Comparison of ENCODE assay signal across 28 mouse cellular contexts in genomic region chr7:143833581-143834190, GRCm38 (mm10). TPM values are rescaled to one million over a fixed set of nuclear protein-coding genes. Genes with fewer than 3 reads are reported as not detected.
DNase-seq lines count a peak whose midpoint lies in the region; ATAC-seq and TF ChIP-seq lines count a peak whose summit lies in the region.
"Had no signal": no experiment of that assay in that cellular context is flagged by ENCODE, and none has a peak within 500 bp of the region (broad histone marks: within the 10 kb centered on the region; RNA-seq: fewer than 3 reads in every experiment).

No protein-coding gene starts in this region.

- peaks cover 26% of the 10 kb centered on the region for H3K36me3 ChIP-seq in forebrain, embryonic 12.5 days (replicated peaks)
- peaks cover 11% of the 10 kb centered on the region; the same call in 1 of the 2 replicates for H3K36me3 ChIP-seq in forebrain, embryonic 16.5 days (ENCODE audit: control insufficient read depth, insufficient read depth)
- peaks cover 35% of the 10 kb centered on the region for H3K36me3 ChIP-seq in midbrain, embryonic 13.5 days
- H3K36me3 ChIP-seq in midbrain, embryonic 11.5 days (ENCODE audit: control insufficient read depth, insufficient read depth, low read length) = peaks cover 16% of the 10 kb centered on the region; the same call in 1 of the 2 replicates
- H3K36me3 ChIP-seq in liver, postnatal 0 days (replicated peaks; ENCODE audit: insufficient read depth, low read length) = no peaks in the 10 kb centered on the region; the same call in 1 of the 2 replicates

- no peak for TF ChIP-seq CTCF in liver, postnatal 0 days (IDR thresholded peaks at IDR 0.05; ENCODE audit: low read depth)

- H3K4me1 ChIP-seq in forebrain, embryonic 12.5 days = peaks cover 52% of the 10 kb centered on the region
- H3K4me1 ChIP-seq in forebrain, embryonic 16.5 days (replicated peaks; ENCODE audit: control insufficient read depth, insufficient read depth, low read length) = peaks cover 45% of the 10 kb centered on the region
- H3K4me1 ChIP-seq in midbrain, embryonic 13.5 days (replicated peaks) = peaks cover 57% of the 10 kb centered on the region
- H3K4me1 ChIP-seq in midbrain, embryonic 11.5 days (ENCODE audit: control insufficient read depth, insufficient read depth, low read length) = peaks cover 12% of the 10 kb centered on the region; the same call in 1 of the 2 replicates
- peaks cover 31% of the 10 kb centered on the region for H3K4me1 ChIP-seq in liver, postnatal 0 days (ENCODE audit: insufficient read depth)

- no peak overlapping the region for H3K27ac ChIP-seq in forebrain, embryonic 12.5 days
- H3K27ac ChIP-seq in forebrain, embryonic 16.5 days (ENCODE audit: low read length) = no peak overlapping the region
- H3K27ac ChIP-seq in midbrain, embryonic 13.5 days = no peak overlapping the region
- H3K27ac ChIP-seq in midbrain, embryonic 11.5 days (ENCODE audit: low read depth, low read length) = no peak overlapping the region
- peak overlapping the region; percentile 82 for H3K27ac ChIP-seq in liver, postnatal 0 days (ENCODE audit: low read depth)
- H3K27ac ChIP-seq: heart, embryonic 13.5 days; kidney, postnatal 0 days; limb, embryonic 15.5 days; macrophage; midbrain, embryonic 10.5 days had no signal

- peak overlapping the region; percentile 12; the same call in 1 of the 2 replicates for H3K9ac ChIP-seq in forebrain, embryonic 12.5 days
- no peak overlapping the region for H3K9ac ChIP-seq in forebrain, embryonic 16.5 days (replicated peaks; ENCODE audit: low read depth, low read length)
- 0 out of 2 replicates have a peak overlapping the region, but pooled peaks have one; percentile 32 for H3K9ac ChIP-seq in midbrain, embryonic 13.5 days (replicated peaks)
- no peak overlapping the region for H3K9ac ChIP-seq in midbrain, embryonic 11.5 days (ENCODE audit: low read length)
- no peak overlapping the region for H3K9ac ChIP-seq in liver, postnatal 0 days (replicated peaks)
- H3K9ac ChIP-seq: heart, embryonic 13.5 days; limb, embryonic 15.5 days had no signal

- no peak for ATAC-seq in forebrain, embryonic 12.5 days (ENCODE audit: low FRiP score)
- ATAC-seq in forebrain, embryonic 16.5 days = no peak
- ATAC-seq in midbrain, embryonic 13.5 days = no peak
- ATAC-seq in midbrain, embryonic 11.5 days (ENCODE audit: low FRiP score) = no peak
- peak; percentile 18; the same call in 1 of the 2 replicates for ATAC-seq in liver, postnatal 0 days
- ATAC-seq: forebrain, embryonic 14.5 days; lung, postnatal 0 days had no signal

- no peak overlapping the region for H3K4me3 ChIP-seq in forebrain, embryonic 12.5 days (replicated peaks)
- H3K4me3 ChIP-seq in forebrain, embryonic 16.5 days (replicated peaks; ENCODE audit: low read length) = no peak overlapping the region
- H3K4me3 ChIP-seq in midbrain, embryonic 13.5 days (replicated peaks) = no peak overlapping the region
- no peak overlapping the region for H3K4me3 ChIP-seq in midbrain, embryonic 11.5 days (ENCODE audit: low read depth, low read length)
- no peak overlapping the region for H3K4me3 ChIP-seq in liver, postnatal 0 days (ENCODE audit: low read depth, low read length)
- H3K4me3 ChIP-seq: heart, embryonic 13.5 days; limb, embryonic 15.5 days; midbrain, embryonic 10.5 days had no signal

- WGBS in forebrain, embryonic 12.5 days = 82% methylated on average over 6 of the region's 6 CpGs
- 84% methylated on average over 6 of the region's 6 CpGs for WGBS in forebrain, embryonic 16.5 days
- 85% methylated on average over 6 of the region's 6 CpGs for WGBS in midbrain, embryonic 13.5 days
- WGBS in midbrain, embryonic 11.5 days = 83% methylated on average over 6 of the region's 6 CpGs
- WGBS in liver, postnatal 0 days (ENCODE audit: insufficient replicate concordance) = 52% methylated on average over 6 of the region's 6 CpGs

- intact Hi-C loops in left cerebral cortex, postnatal 14 days (cut with DNase I) = loop anchor here (10.0 kb wide), 2 partner anchors 51 to 241 kb away; no protein-coding TSS in a partner anchor
- intact Hi-C loops in left cerebral cortex, postnatal 25 days (cut with DNase I) = no loop called here

- no peak for DNase-seq in midbrain, embryonic 11.5 days (ENCODE audit: low spot score, missing footprints)
- peak; percentile 44 for DNase-seq in adrenal gland, postnatal 25 days
- DNase-seq in liver, postnatal 0 days = no peak
- DNase-seq in left cerebral cortex, postnatal 14 days (ENCODE audit: low spot score in 2 of 2) = no peak
- DNase-seq in left cerebral cortex, postnatal 25 days (ENCODE audit: low spot score in 2 of 2) = no peak
- DNase-seq: cerebellum, adult 9-10 months; gastrocnemius, postnatal 10 days; heart, postnatal 14 days; kidney, adult 2 months; layer of hippocampus, adult 9-11 months; left cerebral cortex, postnatal 4 days; thymus, postnatal 25 days had no signal

- TF ChIP-seq EP300 in liver, postnatal 0 days (IDR thresholded peaks at IDR 0.05; ENCODE audit: low read depth) = peak; percentile 14; the same call in 1 of the 2 replicates

- no peak overlapping the region for H3K4me2 ChIP-seq in forebrain, embryonic 12.5 days
- no peak overlapping the region for H3K4me2 ChIP-seq in forebrain, embryonic 16.5 days (ENCODE audit: low read length)
- no peak overlapping the region for H3K4me2 ChIP-seq in midbrain, embryonic 13.5 days (replicated peaks)
- H3K4me2 ChIP-seq in midbrain, embryonic 11.5 days = no peak overlapping the region
- H3K4me2 ChIP-seq in liver, postnatal 0 days (ENCODE audit: low read depth, low read length) = no peak overlapping the region
- H3K4me2 ChIP-seq: heart, embryonic 13.5 days; limb, embryonic 15.5 days had no signal

- no peaks in the 10 kb centered on the region for H3K27me3 ChIP-seq in forebrain, embryonic 12.5 days
- no peaks in the 10 kb centered on the region for H3K27me3 ChIP-seq in forebrain, embryonic 16.5 days (replicated peaks; ENCODE audit: control insufficient read depth, insufficient read depth, low read length)
- no peaks in the 10 kb centered on the region for H3K27me3 ChIP-seq in midbrain, embryonic 13.5 days
- H3K27me3 ChIP-seq in midbrain, embryonic 11.5 days (ENCODE audit: control insufficient read depth, insufficient read depth, low read length) = no peaks in the 10 kb centered on the region
- no peaks in the 10 kb centered on the region for H3K27me3 ChIP-seq in liver, postnatal 0 days (ENCODE audit: insufficient read depth, low read length)
- H3K27me3 ChIP-seq: heart, embryonic 13.5 days; limb, embryonic 15.5 days had no signal

- no peaks in the 10 kb centered on the region for H3K9me3 ChIP-seq in forebrain, embryonic 12.5 days
- H3K9me3 ChIP-seq in forebrain, embryonic 16.5 days (ENCODE audit: control insufficient read depth, low read length) = no peaks in the 10 kb centered on the region
- no peaks in the 10 kb centered on the region for H3K9me3 ChIP-seq in midbrain, embryonic 13.5 days
- no peaks in the 10 kb centered on the region for H3K9me3 ChIP-seq in midbrain, embryonic 11.5 days (ENCODE audit: control insufficient read depth, low read length)
- no peaks in the 10 kb centered on the region for H3K9me3 ChIP-seq in liver, postnatal 0 days (ENCODE audit: low read length)
- H3K9me3 ChIP-seq: heart, embryonic 13.5 days; limb, embryonic 15.5 days; midbrain, embryonic 10.5 days had no signal

RNA-seq across cellular contexts. Expression of gene Dhcr7, which starts 10.7 kb away (rescaled TPM):
- polyA plus RNA-seq in forebrain, embryonic 12.5 days (2016; fragmentation: Nextera tagmentation; extraction: Ambion mirVana) = 60.9 and 62.5 TPM in 2 replicates
- polyA plus RNA-seq in forebrain, embryonic 16.5 days (2015; fragmentation: Nextera tagmentation; extraction: Ambion mirVana) = 51.8 and 61.8 TPM in 2 replicates
- polyA plus RNA-seq in midbrain, embryonic 13.5 days (2015; fragmentation: Nextera tagmentation; extraction: Ambion mirVana) = 54.0 and 60.0 TPM in 2 replicates
- polyA plus RNA-seq in midbrain, embryonic 11.5 days (2014; fragmentation: Nextera tagmentation; extraction: Ambion mirVana) = 88.7 and 89.8 TPM in 2 replicates
- total RNA-seq in adrenal gland, postnatal 25 days (2021) = 1,142 and 1,301 TPM in 2 replicates
- 11.4 and 12.1 TPM in 2 replicates for polyA plus RNA-seq in liver, postnatal 0 days (2015; fragmentation: Nextera tagmentation; extraction: Ambion mirVana)
- total RNA-seq in left cerebral cortex, postnatal 14 days (2021) = 10 to 100 TPM; 56.2 to 59.3 TPM
- total RNA-seq in left cerebral cortex, postnatal 25 days (2021) = 10 to 100 TPM; 44.1 to 45.9 TPM

RNA-seq across cellular contexts. Expression of gene Nadsyn1, which starts 11.0 kb away (rescaled TPM):
- 8.5 and 10.7 TPM in 2 replicates for polyA plus RNA-seq in forebrain, embryonic 12.5 days (2016; fragmentation: Nextera tagmentation; extraction: Ambion mirVana)
- 5.7 and 6.1 TPM in 2 replicates for polyA plus RNA-seq in forebrain, embryonic 16.5 days (2015; fragmentation: Nextera tagmentation; extraction: Ambion mirVana)
- polyA plus RNA-seq in midbrain, embryonic 13.5 days (2015; fragmentation: Nextera tagmentation; extraction: Ambion mirVana) = 7.7 and 8.1 TPM in 2 replicates
- 7.9 and 8.3 TPM in 2 replicates for polyA plus RNA-seq in midbrain, embryonic 11.5 days (2014; fragmentation: Nextera tagmentation; extraction: Ambion mirVana)
- total RNA-seq in adrenal gland, postnatal 25 days (2021) = 16.7 and 21.7 TPM in 2 replicates
- polyA plus RNA-seq in liver, postnatal 0 days (2015; fragmentation: Nextera tagmentation; extraction: Ambion mirVana) = 9.2 and 11.1 TPM in 2 replicates
- 1 to 10 TPM; 5.4 to 5.6 TPM for total RNA-seq in left cerebral cortex, postnatal 14 days (2021)
- 1 to 10 TPM; 4.8 to 6.6 TPM for total RNA-seq in left cerebral cortex, postnatal 25 days (2021)

RNA-seq across cellular contexts. Expression of gene Gm498, which starts 33.0 kb away (rescaled TPM):
- polyA plus RNA-seq in forebrain, embryonic 12.5 days (2016; fragmentation: Nextera tagmentation; extraction: Ambion mirVana) = not detected in 2 replicates
- not detected in 2 replicates for polyA plus RNA-seq in forebrain, embryonic 16.5 days (2015; fragmentation: Nextera tagmentation; extraction: Ambion mirVana)
- not detected in 2 replicates for polyA plus RNA-seq in midbrain, embryonic 13.5 days (2015; fragmentation: Nextera tagmentation; extraction: Ambion mirVana)
- polyA plus RNA-seq in midbrain, embryonic 11.5 days (2014; fragmentation: Nextera tagmentation; extraction: Ambion mirVana) = not detected in 2 replicates
- not detected in 2 replicates for total RNA-seq in adrenal gland, postnatal 25 days (2021)
- not detected in 2 replicates for polyA plus RNA-seq in liver, postnatal 0 days (2015; fragmentation: Nextera tagmentation; extraction: Ambion mirVana)
- not detected for total RNA-seq in left cerebral cortex, postnatal 14 days (2021)
- total RNA-seq in left cerebral cortex, postnatal 25 days (2021) = not detected
- total RNA-seq: gastrocnemius, postnatal 10 days; granulocyte monocyte progenitor cell, adult 5-6 weeks; heart, postnatal 14 days; left cerebral cortex, adult 18-20 months; left cerebral cortex, postnatal 4 days had no signal
- polyA plus RNA-seq: embryonic facial prominence, embryonic 14.5 days; forebrain, embryonic 14.5 days; heart, embryonic 13.5 days; hindbrain, embryonic 11.5 days; kidney, adult 2 months; kidney, postnatal 0 days; large intestine, adult 2 months; limb, embryonic 15.5 days; lung, postnatal 0 days; macrophage; midbrain, embryonic 10.5 days; neural tube, embryonic 14.5 days had no signal

RNA-seq across cellular contexts. Expression of gene Mrgpre, which starts 49.4 kb away (rescaled TPM):
- polyA plus RNA-seq in forebrain, embryonic 12.5 days (2016; fragmentation: Nextera tagmentation; extraction: Ambion mirVana) = 2.7 and 3.2 TPM in 2 replicates
- polyA plus RNA-seq in forebrain, embryonic 16.5 days (2015; fragmentation: Nextera tagmentation; extraction: Ambion mirVana) = 4.0 and 5.8 TPM in 2 replicates
- polyA plus RNA-seq in midbrain, embryonic 13.5 days (2015; fragmentation: Nextera tagmentation; extraction: Ambion mirVana) = 3.8 and 4.7 TPM in 2 replicates
- 2.7 and 3.7 TPM in 2 replicates for polyA plus RNA-seq in midbrain, embryonic 11.5 days (2014; fragmentation: Nextera tagmentation; extraction: Ambion mirVana)
- 1.4 and 2.0 TPM in 2 replicates for total RNA-seq in adrenal gland, postnatal 25 days (2021)
- 0.08 and 0.15 TPM in 2 replicates for polyA plus RNA-seq in liver, postnatal 0 days (2015; fragmentation: Nextera tagmentation; extraction: Ambion mirVana)
- 1 to 10 TPM; 7.4 to 8.7 TPM for total RNA-seq in left cerebral cortex, postnatal 14 days (2021)
- total RNA-seq in left cerebral cortex, postnatal 25 days (2021) = 1 to 10 TPM; 7.1 to 7.6 TPM

Comparison
In these comparisons a context has a peak if more than half of its experiments do, and no peak if none do; other contexts are left out.
1. H3K9ac ChIP-seq: peak in forebrain, embryonic 12.5 days (single experiment) and midbrain, embryonic 13.5 days (single experiment); none in forebrain, embryonic 16.5 days (single experiment), midbrain, embryonic 11.5 days (single experiment) and liver, postnatal 0 days (single experiment).